Mouse (Mus musculus) neutrophil, adult 83 days (primary cell): Measurements from ENCODE around the gene Dock8. TPM values are rescaled to one million over a fixed set of nuclear protein-coding genes. Genes with fewer than 3 reads are reported as not detected.

Source experiments
- total RNA-seq, 2 experiments: library from RNA; stranded (reverse); gene quantifications; one replicate each; pipeline ENCODE4 v1.2.4; 2023

Gene Dock8
- 100 to 1,000 TPM; 338 to 367 TPM for total RNA-seq

DNA sequence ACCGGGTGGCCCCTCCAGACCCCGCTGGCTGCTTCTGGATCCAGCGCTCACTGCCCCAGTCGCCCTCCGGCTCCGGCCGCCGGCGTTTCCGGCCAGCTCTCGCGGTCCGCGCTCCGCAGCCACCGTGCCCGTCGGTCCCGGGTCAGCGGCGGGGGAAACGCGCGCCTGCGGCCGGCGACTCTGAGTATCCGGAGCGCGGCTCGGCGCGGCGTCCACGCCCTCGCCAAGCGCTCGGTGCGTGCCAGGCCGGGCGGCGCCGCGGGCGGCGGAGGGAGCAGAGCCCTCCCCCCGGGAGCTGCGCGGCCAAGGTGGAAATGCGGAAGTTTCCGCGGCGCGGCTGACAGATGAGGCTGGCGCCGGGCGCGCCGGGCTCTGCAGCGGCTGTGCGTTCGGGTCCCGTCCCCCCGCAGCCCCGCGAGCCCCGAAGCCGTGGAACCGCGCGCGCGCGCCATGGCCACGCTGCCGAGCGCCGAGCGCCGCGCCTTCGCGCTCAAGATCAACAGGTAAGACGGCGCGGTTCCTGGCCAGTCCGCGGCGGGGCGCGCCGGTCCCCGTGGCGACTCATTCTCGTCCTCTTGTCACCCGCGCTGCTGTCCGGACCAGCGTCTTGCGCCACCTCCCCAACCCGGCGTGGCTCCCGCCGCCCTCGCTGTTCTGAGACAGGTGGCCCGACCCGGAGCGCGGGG lies at the start of gene Dock8:
Dock8 (plus strand) TSS at position 334 of the 686 bp plus-strand sequence.

DNA sequence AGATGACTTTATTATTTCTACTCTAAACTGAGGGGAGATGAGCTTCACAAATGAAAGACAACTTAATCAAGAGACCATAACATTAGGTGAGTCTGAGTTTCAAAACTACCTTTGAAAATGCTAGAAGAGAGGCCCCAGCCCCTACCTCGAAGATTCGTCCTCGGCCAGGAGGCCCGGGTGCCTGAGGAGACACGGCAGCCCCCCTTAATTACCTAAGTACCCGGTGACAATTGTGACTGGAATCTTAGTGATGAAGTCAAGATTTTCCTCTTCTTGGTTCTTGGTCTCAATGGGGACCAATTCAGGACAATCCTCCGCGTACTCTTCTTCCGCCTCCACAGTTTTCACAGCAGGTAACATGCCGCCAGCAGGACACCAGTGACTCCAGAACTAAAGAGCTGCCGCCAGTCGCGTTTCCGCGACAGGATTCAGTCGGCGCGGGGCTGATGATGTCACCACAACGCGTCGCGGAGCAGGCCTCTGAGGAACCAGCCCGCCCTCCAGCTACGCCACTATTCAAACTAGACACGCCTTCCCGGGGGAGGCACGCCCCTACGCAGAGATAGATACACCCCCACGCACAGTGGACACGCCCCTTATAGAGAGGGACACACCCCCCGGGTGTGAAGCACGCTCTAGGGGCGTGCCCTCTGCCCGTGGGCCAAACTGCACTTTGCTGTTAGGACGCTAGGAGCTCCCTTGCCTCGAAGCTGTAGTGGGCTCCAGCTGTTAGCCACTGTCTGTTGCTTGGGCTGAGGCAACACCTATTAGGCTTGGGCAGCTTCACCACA lies 38.0 kb upstream of the Dock8 start, which contains the start of gene Cbwd1:
Cbwd1 (minus strand) TSS at position 439 of the 791 bp plus-strand sequence.

DNA sequence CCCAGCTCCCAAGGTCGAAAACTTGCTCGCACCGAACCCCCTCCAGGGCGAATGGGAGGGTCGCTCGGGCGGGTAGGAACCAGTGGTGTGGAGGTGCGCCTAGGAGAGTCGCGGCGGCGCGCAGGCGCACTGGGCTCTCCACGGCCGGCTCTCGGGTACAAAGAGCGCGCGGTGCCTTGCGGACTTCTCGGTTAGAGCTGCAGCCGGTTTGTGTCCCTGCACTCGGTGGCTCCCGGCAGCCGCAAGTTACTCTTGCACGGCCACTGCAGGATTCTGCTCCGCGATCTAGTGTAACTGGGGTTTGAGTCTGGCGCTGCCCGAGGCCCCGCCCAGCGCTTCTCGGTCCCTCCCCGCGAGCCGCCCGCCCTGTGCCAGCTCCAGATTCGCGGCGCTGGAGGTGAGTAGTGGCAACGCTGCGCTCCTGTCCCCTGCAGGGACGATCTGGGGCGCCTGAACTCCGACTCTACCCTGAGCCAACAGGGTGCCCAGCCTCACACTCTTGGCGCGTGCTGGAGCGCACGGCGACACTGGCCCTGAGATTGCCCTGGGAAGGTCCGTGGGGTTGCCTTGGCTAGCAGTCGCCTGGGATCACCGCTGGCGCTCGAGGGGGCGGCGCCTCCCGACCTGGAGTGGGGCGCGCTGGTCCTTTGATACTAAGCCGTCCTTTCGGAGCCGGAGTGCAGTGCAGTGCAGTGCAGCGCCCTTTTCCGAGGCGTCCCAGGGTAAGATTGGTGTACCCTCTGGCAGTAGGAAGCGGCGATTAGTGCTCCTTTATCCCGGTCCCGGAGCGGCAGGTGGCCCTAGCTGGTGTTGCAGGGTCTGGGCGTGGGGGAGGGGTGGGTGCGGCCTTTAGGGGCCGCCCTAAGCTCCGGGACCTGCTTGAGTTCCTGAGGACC lies 237.5 kb downstream of the Dock8 start, which contains the start of gene Kank1:
Kank1 (plus strand) TSS at position 380 of the 896 bp plus-strand sequence.

Other genes starting within 250 kb of the Dock8 start
- not detected for gene Pgm5, start 137.7 kb upstream of the Dock8 start, total RNA-seq
- 10 to 100 TPM; 46.7 to 51.2 TPM for gene Gm10053, start 123.8 kb upstream of the Dock8 start, total RNA-seq
- gene Foxd4, start 98.3 kb upstream of the Dock8 start, total RNA-seq, result 1 to 10 TPM; 2.8 to 3.4 TPM
- 1 to 10 TPM; 4.2 to 4.5 TPM for gene Cbwd1, start 37.9 kb upstream of the Dock8 start, total RNA-seq
- under 1 TPM; 0.61 to 0.86 TPM for gene Kank1, start 237.4 kb downstream of the Dock8 start, total RNA-seq